In the genomic region with DNA sequence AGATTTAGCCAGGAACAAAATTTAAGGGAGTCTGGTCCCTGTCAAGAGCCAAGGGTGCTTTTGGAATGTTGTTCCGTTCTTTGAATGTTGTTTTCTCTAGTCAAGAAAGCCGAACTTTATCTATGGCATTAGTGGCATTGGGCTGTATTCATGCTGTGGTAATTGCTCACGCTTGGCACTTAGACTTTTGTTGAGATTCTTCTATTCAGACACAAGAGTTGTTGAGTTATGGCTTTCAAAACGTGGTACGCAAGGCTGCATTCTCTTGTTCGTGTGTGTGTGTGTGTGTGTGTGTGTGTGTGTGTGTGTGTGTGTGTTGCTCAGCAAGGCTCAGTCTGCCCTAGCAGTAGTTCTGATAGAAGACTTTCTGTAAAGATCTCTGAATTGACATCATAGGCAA, we compare ENCODE assay signal across 7 mouse cellular contexts.
DNase-seq lines count a peak whose midpoint lies in the region; ATAC-seq and TF ChIP-seq lines count a peak whose summit lies in the region.

No protein-coding gene starts in this region.

- H3K4me2 ChIP-seq in embryonic facial prominence, embryonic 14.5 days (ENCODE audit: low read depth, low read length) = peak overlapping the region; percentile 92
- H3K4me2 ChIP-seq in hindbrain, postnatal 0 days (ENCODE audit: low read depth, low read length) = peak overlapping the region; percentile 76

- TF ChIP-seq POLR2A in olfactory bulb, adult 2 months (IDR thresholded peaks at IDR 0.05; ENCODE audit: insufficient read depth, low read depth, low read length) = no peak

- H3K36me3 ChIP-seq in embryonic facial prominence, embryonic 14.5 days (ENCODE audit: control insufficient read depth, insufficient read depth, low read length) = no peaks in the 10 kb centered on the region
- H3K36me3 ChIP-seq in hindbrain, postnatal 0 days (ENCODE audit: insufficient read depth, low read length) = no peaks in the 10 kb centered on the region

- 9% methylated on average over 6 of the region's 6 CpGs for WGBS in embryonic facial prominence, embryonic 14.5 days
- 6% methylated on average over 6 of the region's 6 CpGs for WGBS in hindbrain, postnatal 0 days
- WGBS in olfactory bulb, adult 2 months = 4% methylated on average over 6 of the region's 6 CpGs

- no peaks in the 10 kb centered on the region for H3K27me3 ChIP-seq in embryonic facial prominence, embryonic 14.5 days (replicated peaks; ENCODE audit: control insufficient read depth, insufficient read depth, low read length)
- no peaks in the 10 kb centered on the region for H3K27me3 ChIP-seq in hindbrain, postnatal 0 days (ENCODE audit: insufficient read depth, low read length)

- peak overlapping the region; percentile 64 for H3K27ac ChIP-seq in layer of hippocampus, adult 2 months
- H3K27ac ChIP-seq in embryonic facial prominence, embryonic 14.5 days (replicated peaks; ENCODE audit: low read depth, low read length) = no peak overlapping the region
- H3K27ac ChIP-seq in hindbrain, postnatal 0 days = peak overlapping the region; percentile 85; the same call in 1 of the 2 replicates
- peak overlapping the region; percentile 74; the same call in 1 of the 2 replicates for H3K27ac ChIP-seq in olfactory bulb, adult 2 months (ENCODE audit: insufficient read depth, low read depth, low read length)

- DNase-seq in layer of hippocampus, adult 2 months (ENCODE audit: low spot score in 2 of 2) = no peak
- DNase-seq in layer of hippocampus, postnatal 25 days (ENCODE audit: extremely low spot score in 1 of 2, low spot score in 1 of 2) = no peak
- DNase-seq in embryonic facial prominence, embryonic 14.5 days (ENCODE audit: low spot score) = peak; percentile 20
- DNase-seq in hindbrain, postnatal 0 days (ENCODE audit: low spot score) = peak; percentile 49
- no peak for DNase-seq in layer of hippocampus, adult 18-20 months (ENCODE audit: low spot score in 2 of 2)
- no peak for DNase-seq in urinary bladder, postnatal 14 days (ENCODE audit: low spot score)

- H3K4me1 ChIP-seq in embryonic facial prominence, embryonic 14.5 days (ENCODE audit: control insufficient read depth, insufficient read depth, low read length) = peaks cover 5% of the 10 kb centered on the region; the same call in 1 of the 2 replicates
- H3K4me1 ChIP-seq in hindbrain, postnatal 0 days (ENCODE audit: insufficient read depth, low read length) = peaks cover 4% of the 10 kb centered on the region
- H3K4me1 ChIP-seq in olfactory bulb, adult 2 months (ENCODE audit: control insufficient read depth, insufficient read depth, low read length) = peaks cover 4% of the 10 kb centered on the region; the same call in 1 of the 2 replicates

- no peak for TF ChIP-seq CTCF in layer of hippocampus, adult 2 months (conservative IDR thresholded peaks at IDR 0.05)
- no peak for TF ChIP-seq CTCF in hindbrain, postnatal 0 days (IDR thresholded peaks at IDR 0.05; ENCODE audit: low read depth)
- TF ChIP-seq CTCF in olfactory bulb, adult 2 months (IDR thresholded peaks at IDR 0.05; ENCODE audit: insufficient read depth, low read depth, low read length) = no peak

- H3K9ac ChIP-seq in embryonic facial prominence, embryonic 14.5 days (ENCODE audit: low read depth, low read length) = peak overlapping the region; percentile 63
- peak overlapping the region; percentile 57 for H3K9ac ChIP-seq in hindbrain, postnatal 0 days (replicated peaks; ENCODE audit: low read length)

- peak overlapping the region; percentile 58 for H3K4me3 ChIP-seq in layer of hippocampus, adult 2 months
- peak overlapping the region; percentile 62 for H3K4me3 ChIP-seq in embryonic facial prominence, embryonic 14.5 days (ENCODE audit: low read depth, low read length)
- H3K4me3 ChIP-seq in hindbrain, postnatal 0 days (ENCODE audit: low read length) = peak overlapping the region; percentile 63
- peak overlapping the region; percentile 81 for H3K4me3 ChIP-seq in olfactory bulb, adult 2 months (ENCODE audit: insufficient read depth, low read depth, low read length)

- no peaks in the 10 kb centered on the region for H3K9me3 ChIP-seq in embryonic facial prominence, embryonic 14.5 days (ENCODE audit: control insufficient read depth, low read length)
- no peaks in the 10 kb centered on the region for H3K9me3 ChIP-seq in hindbrain, postnatal 0 days (ENCODE audit: low read length)

- no peak for ATAC-seq in embryonic facial prominence, embryonic 14.5 days (ENCODE audit: low read depth)
- no peak for ATAC-seq in hindbrain, postnatal 0 days

Comparison
In these comparisons a context has a peak if more than half of its experiments do, and no peak if none do; other contexts are left out.
1. DNase-seq: peak in embryonic facial prominence, embryonic 14.5 days (single experiment) and hindbrain, postnatal 0 days (single experiment); none in layer of hippocampus, adult 2 months (0 of 2), layer of hippocampus, postnatal 25 days (0 of 2), layer of hippocampus, adult 18-20 months (0 of 2) and urinary bladder, postnatal 14 days (single experiment).
2. Peak in every context shown above with its lines, with median percentiles within 50 percentile points of each other: H3K4me3 ChIP-seq.